Mouse (Mus musculus) activated CD4-positive, CD25-positive, alpha-beta regulatory T cell (primary cell): ENCODE data around the gene Defb21. TPM values are rescaled to one million over a fixed set of nuclear protein-coding genes. Genes with fewer than 3 reads are reported as not detected.

Experiments used
- polyA plus RNA-seq, 2 experiments: library from polyadenylated mRNA; unstranded; fragments of 100-300 nt; shearing (Covaris generic); gene quantifications; one replicate each; pipeline ENCODE4 v1.2.1; 2017

The Defb21 gene
- not detected for polyA plus RNA-seq

DNA sequence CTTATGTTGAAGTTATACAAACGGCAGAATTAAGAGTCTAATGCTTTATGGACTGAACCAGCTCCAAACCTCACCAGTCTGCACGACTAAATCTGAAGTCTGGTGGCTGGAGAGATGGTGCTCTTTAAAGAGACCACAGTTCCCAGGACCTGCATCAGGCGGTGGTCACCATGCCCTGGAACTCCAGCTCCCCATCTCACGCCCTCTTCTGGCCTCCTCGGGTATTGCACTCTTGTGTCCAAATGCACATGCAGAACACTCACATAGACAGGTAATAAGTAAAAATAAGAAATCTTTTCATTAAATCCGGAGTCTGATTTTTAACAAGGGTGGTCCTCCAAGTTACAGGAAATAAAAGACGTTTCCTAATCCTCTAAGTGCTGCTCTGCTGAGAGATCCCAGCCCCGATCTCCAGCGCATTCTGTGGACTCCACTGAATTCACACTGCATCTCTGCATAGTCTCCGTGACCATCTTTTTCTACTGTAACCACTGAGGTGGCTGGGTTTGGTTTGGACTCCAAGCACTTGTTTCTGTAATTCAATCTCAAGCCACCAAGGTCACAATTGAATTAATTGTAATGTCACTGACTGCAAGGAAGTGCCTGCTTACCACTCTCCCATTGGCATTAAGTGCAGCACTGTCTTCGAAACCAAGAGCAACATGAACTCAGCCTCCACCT lies at the start of gene Defb21:
Gene Defb21 (plus strand): TSS at position 631 of the 681 bp plus-strand sequence.

GRCm38 (mm10) chr2:152539944-152540710 lies 32.4 kb upstream of the Defb21 start, which contains the start of gene Defb29:
Gene Defb29, minus strand, starts transcription at chr2:152540098.

DNA sequence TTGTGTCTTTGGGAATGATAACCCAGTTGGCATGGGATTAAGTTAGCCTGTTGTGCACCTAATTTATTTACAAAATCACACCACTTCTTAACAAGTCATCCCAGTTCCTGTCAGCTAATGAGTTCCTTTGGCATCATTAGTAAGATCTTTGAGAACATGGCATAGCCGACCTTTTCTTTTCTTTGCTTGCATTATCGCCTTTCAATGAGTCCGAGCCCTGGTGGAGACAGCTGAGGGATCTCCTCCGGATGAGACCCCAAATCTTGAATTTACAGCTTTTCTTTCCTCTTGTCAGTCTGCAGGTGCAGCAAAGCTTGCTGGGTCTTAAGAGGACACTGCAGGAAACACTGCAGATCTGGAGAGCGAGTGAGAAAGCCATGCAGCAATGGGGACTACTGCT lies 3.5 kb upstream of the Defb21 start, which contains the start of gene Gm17416:
Gene Gm17416 (plus strand): TSS at position 301 of the 400 bp plus-strand sequence.

DNA sequence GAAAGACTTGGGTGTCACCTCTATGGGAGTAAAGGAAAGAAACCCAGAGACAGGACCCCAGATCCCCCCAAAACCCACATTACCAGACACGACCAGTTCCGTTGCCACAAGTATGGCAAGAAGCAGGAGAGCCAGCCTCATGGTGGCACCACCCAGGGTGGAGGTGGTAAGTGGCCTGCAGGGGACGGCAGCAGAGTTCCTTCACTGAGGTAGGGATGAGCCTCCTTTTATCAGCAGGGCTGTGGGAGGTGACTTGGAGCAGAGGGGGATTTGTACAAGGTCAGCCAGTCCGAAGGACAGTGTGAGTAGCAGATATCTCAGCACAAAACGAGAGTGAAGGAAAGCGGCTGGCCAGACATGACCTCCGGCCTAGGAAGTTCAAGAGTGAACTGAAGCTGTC lies 7.6 kb downstream of the Defb21 start, which contains the start of gene Defb19:
Gene Defb19 (minus strand): TSS at position 206 of the 400 bp plus-strand sequence.

DNA sequence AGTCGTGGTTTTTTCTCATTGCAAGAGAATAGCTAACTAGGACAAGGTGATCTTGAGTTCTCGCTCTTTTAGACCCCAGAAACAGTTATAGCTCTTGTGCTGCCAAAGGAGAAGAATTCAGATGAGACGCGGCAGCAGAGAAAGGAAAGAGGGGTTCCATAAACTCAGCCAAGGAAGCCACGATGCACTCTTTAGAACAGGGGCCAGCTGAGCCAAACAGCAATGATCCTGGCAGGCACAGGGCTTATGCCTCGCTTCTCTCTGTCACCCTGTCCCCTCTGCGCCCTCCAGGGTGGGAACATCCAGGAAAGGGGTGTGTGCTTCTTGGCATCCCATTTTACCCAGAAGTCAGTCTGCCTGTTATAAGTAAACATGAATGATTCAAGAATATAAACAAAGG lies 26.8 kb downstream of the Defb21 start, which contains the start of gene Defb45:
Gene Defb45 (minus strand): TSS at position 101 of the 400 bp plus-strand sequence.

GRCm38 (mm10) chr2:152604057-152604456 lies 31.5 kb downstream of the Defb21 start, which contains the start of gene Defb36:
Gene Defb36, plus strand, starts transcription at chr2:152604327.

GRCm38 (mm10) chr2:152622953-152623352 lies 50.4 kb downstream of the Defb21 start, which contains the start of gene Defb25:
Gene Defb25, minus strand, starts transcription at chr2:152623053.

Other genes starting within 250 kb of the Defb21 start
- 100 to 1,000 TPM; 263 to 272 TPM for gene Rbck1, start 240.1 kb upstream of the Defb21 start, polyA plus RNA-seq
- gene Trib3, start 228.7 kb upstream of the Defb21 start, polyA plus RNA-seq = 1 to 10 TPM; 7.0 TPM
- gene Nrsn2, start 196.1 kb upstream of the Defb21 start, polyA plus RNA-seq = not detected
- 1 to 10 TPM in 1 of 2 experiments, under 1 TPM in 1; 0.32 to 1.6 TPM for gene Sox12, start 174.7 kb upstream of the Defb21 start, polyA plus RNA-seq
- gene Zcchc3, start 157.7 kb upstream of the Defb21 start, polyA plus RNA-seq = 1 to 10 TPM; 2.8 TPM
- under 1 TPM in 1 of 2 experiments, not detected in 1; 0.21 TPM for gene 6820408C15Rik, start 157.2 kb upstream of the Defb21 start, polyA plus RNA-seq
- gene Defb23, start 108.1 kb upstream of the Defb21 start, polyA plus RNA-seq = not detected
- gene Defb20, start 95.7 kb upstream of the Defb21 start, polyA plus RNA-seq = not detected
- gene Defb22, start 82.6 kb upstream of the Defb21 start, polyA plus RNA-seq = not detected
- gene Defb26, start 61.1 kb upstream of the Defb21 start, polyA plus RNA-seq = not detected
- gene Defb28, start 54.5 kb upstream of the Defb21 start, polyA plus RNA-seq = not detected
- not detected for gene Defb29, start 32.6 kb upstream of the Defb21 start, polyA plus RNA-seq
- gene Gm17416, start 3.4 kb upstream of the Defb21 start, polyA plus RNA-seq = not detected
- gene Defb19, start 7.6 kb downstream of the Defb21 start, polyA plus RNA-seq = not detected
- not detected for gene Defb45, start 26.7 kb downstream of the Defb21 start, polyA plus RNA-seq
- not detected for gene Defb36, start 31.6 kb downstream of the Defb21 start, polyA plus RNA-seq
- gene Defb25, start 50.3 kb downstream of the Defb21 start, polyA plus RNA-seq = not detected
- gene Rem1, start 54.2 kb downstream of the Defb21 start, polyA plus RNA-seq = not detected
- 100 to 1,000 TPM; 190 to 281 TPM for gene H13, start 96.7 kb downstream of the Defb21 start, polyA plus RNA-seq
- gene Mcts2, start 114.3 kb downstream of the Defb21 start, polyA plus RNA-seq = 1 to 10 TPM; 3.7 to 5.9 TPM
- gene Id1, start 163.5 kb downstream of the Defb21 start, polyA plus RNA-seq = 1 to 10 TPM in 1 of 2 experiments, not detected in 1; 1.3 TPM
- gene Cox4i2, start 181.4 kb downstream of the Defb21 start, polyA plus RNA-seq = under 1 TPM in 1 of 2 experiments, not detected in 1; 0.97 TPM